Mouse (Mus musculus): ENCODE measurements around the gene Cnga1. TPM values are rescaled to one million over a fixed set of nuclear protein-coding genes. Genes with fewer than 3 reads are reported as not detected.
A peak's percentile ranks its signal among the peaks of the same experiment; 100 is the strongest.

Gene Cnga1
- total and polyA plus RNA-seq, 3 experiments: not detected

GRCm38 (mm10) chr5:72665281-72665680 lies 21.2 kb upstream of the Cnga1 start:
- peak; percentile 55 for DNase-seq (ENCODE audit: extremely low read depth)
- Histone ChIP-seq H3K36me3 (replicated peaks in 1 of 2; ENCODE audit: control insufficient read depth in 1 of 2, insufficient read depth in 1 of 2, low read length in 1 of 2) (no peaks in the 10 kb centered on the region), H3K9ac (ENCODE audit: insufficient read depth, low read depth) (no peak overlapping the region), H3K79me2 (replicated peaks; ENCODE audit: control insufficient read depth, extremely low read depth, insufficient read depth, poor library complexity, severe bottlenecking) (no peaks in the 10 kb centered on the region), H3K4me2 (ENCODE audit: insufficient read depth, low read depth, poor library complexity, severe bottlenecking) (no peak overlapping the region), H3K4me3 (replicated peaks in 1 of 3; ENCODE audit: low read depth in 2 of 3, low read length in 2 of 3, poor library complexity in 1 of 3) (no peak overlapping the region), H3K27me3 (replicated peaks) (no peaks in the 10 kb centered on the region), H3K9me3 (replicated peaks; ENCODE audit: low read length) (no peaks in the 10 kb centered on the region), H3K4me1 (ENCODE audit: control insufficient read depth in 1 of 2, insufficient read depth in 2 of 2) (no peaks in the 10 kb centered on the region; a peak in 1 of 4 replicates), H3K27ac (ENCODE audit: insufficient read depth, low read depth) (no peak overlapping the region)
- in situ Hi-C loops (cut with MboI; ENCODE audit: low pct_ligation_motif_present, low pct_unique_long_range_greater_than_20kb, low sequenced_read_pairs) (no loop called here), dilution Hi-C loops (cut with MboI; ENCODE audit: extremely low pct_ligation_motif_present, extremely low pct_unique_long_range_greater_than_20kb, low sequenced_read_pairs) (no loop called here)
- TF ChIP-seq POLR2AphosphoS2 (IDR thresholded peaks at IDR 0.05; ENCODE audit: low read depth, low read length): no peak
- no peak for TF ChIP-seq ZKSCAN1 (IDR thresholded peaks at IDR 0.05; ENCODE audit: borderline replicate concordance, low read depth, low read length)
- no peak for TF ChIP-seq MAX (IDR thresholded peaks at IDR 0.05; ENCODE audit: low read length)
- TF ChIP-seq ZC3H11A (IDR thresholded peaks at IDR 0.05; ENCODE audit: low read depth, low read length): peak; percentile 29; the same call in 1 of the 2 replicates
- no peak for TF ChIP-seq KAT2A (IDR thresholded peaks at IDR 0.05; ENCODE audit: insufficient replicate concordance, low read length)
- no peak for TF ChIP-seq ELF1 (IDR thresholded peaks at IDR 0.05; ENCODE audit: low read depth, low read length)
- no peak for TF ChIP-seq MYC (IDR thresholded peaks at IDR 0.05; ENCODE audit: low read depth, low read length)
- no peak for TF ChIP-seq HCFC1 (IDR thresholded peaks at IDR 0.05; ENCODE audit: low read depth, low read length)
- TF ChIP-seq POLR2A (IDR thresholded peaks at IDR 0.05; ENCODE audit: low read depth, low read length): no peak
- no peak for TF ChIP-seq TBP (conservative IDR thresholded peaks at IDR 0.05; ENCODE audit: low read depth, low read length)
- no peak for TF ChIP-seq USF1 (IDR thresholded peaks at IDR 0.05; ENCODE audit: low read depth, low read length)
- no peak for TF ChIP-seq JUND (conservative IDR thresholded peaks at IDR 0.05; ENCODE audit: low read depth, low read length)
- TF ChIP-seq PAX5 (IDR thresholded peaks at IDR 0.05; ENCODE audit: low read length): no peak
- TF ChIP-seq UBTF (IDR thresholded peaks at IDR 0.05; ENCODE audit: low read depth, low read length): no peak
- TF ChIP-seq RCOR1 (conservative IDR thresholded peaks at IDR 0.05; ENCODE audit: low read depth, low read length): no peak
- TF ChIP-seq MEF2A (IDR thresholded peaks at IDR 0.05; ENCODE audit: borderline replicate concordance, low read depth, low read length): no peak
- peak; percentile 86 to 99 for TF ChIP-seq CTCF (conservative IDR thresholded peaks at IDR 0.05 in 1 of 2, IDR thresholded peaks at IDR 0.05 in 1 of 2; ENCODE audit: low read depth in 2 of 2, low read length in 2 of 2)
- no peak for TF ChIP-seq MAZ (IDR thresholded peaks at IDR 0.05; ENCODE audit: low read depth, low read length)
- TF ChIP-seq USF2 (conservative IDR thresholded peaks at IDR 0.05; ENCODE audit: low read depth, low read length): no peak
- TF ChIP-seq MAFK (IDR thresholded peaks at IDR 0.05; ENCODE audit: insufficient replicate concordance, low read length): no peak
- no peak for TF ChIP-seq ETS1 (conservative IDR thresholded peaks at IDR 0.05; ENCODE audit: low read depth, low read length)
- TF ChIP-seq RAD21 (IDR thresholded peaks at IDR 0.05; ENCODE audit: low read depth, low read length): peak; percentile 64
- TF ChIP-seq SMC3 (IDR thresholded peaks at IDR 0.05; ENCODE audit: low read depth, low read length): peak; percentile 88
- TF ChIP-seq CHD1 (IDR thresholded peaks at IDR 0.05; ENCODE audit: low read depth, low read length): no peak
- TF ChIP-seq MXI1 (IDR thresholded peaks at IDR 0.05; ENCODE audit: low read depth, low read length): no peak
- no peak for TF ChIP-seq CHD2 (IDR thresholded peaks at IDR 0.05; ENCODE audit: low read length)
- TF ChIP-seq ZMIZ1 (IDR thresholded peaks at IDR 0.05; ENCODE audit: low read depth, low read length): no peak
- no peak for TF ChIP-seq SIN3A (IDR thresholded peaks at IDR 0.05; ENCODE audit: low read length)
- no peak for TF ChIP-seq E2F4 (IDR thresholded peaks at IDR 0.05; ENCODE audit: insufficient replicate concordance, low read depth, low read length)
- 0 out of 2 replicates have a peak, but pooled peaks have one; percentile 10 for TF ChIP-seq EP300 (IDR thresholded peaks at IDR 0.05; ENCODE audit: low read length)
- TF ChIP-seq JUN (IDR thresholded peaks at IDR 0.05; ENCODE audit: insufficient read depth, low read depth, low read length): no peak
- TF ChIP-seq GABPA (IDR thresholded peaks at IDR 0.05; ENCODE audit: insufficient replicate concordance, low read depth, low read length): no peak
- TF ChIP-seq TCF12 (IDR thresholded peaks at IDR 0.05; ENCODE audit: low read depth, low read length): peak; percentile 25; the same call in 1 of the 2 replicates
- no peak for TF ChIP-seq IRF4 (IDR thresholded peaks at IDR 0.05; ENCODE audit: low read depth, low read length)
- TF ChIP-seq NELFE (IDR thresholded peaks at IDR 0.05; ENCODE audit: low read depth, low read length): 0 out of 2 replicates have a peak, but pooled peaks have one; percentile 22
- no peak for TF ChIP-seq ZNF384 (IDR thresholded peaks at IDR 0.05; ENCODE audit: low read depth, low read length)
- TF ChIP-seq NRF1 (IDR thresholded peaks at IDR 0.05; ENCODE audit: low read depth, low read length): no peak
- TF ChIP-seq BHLHE40 (IDR thresholded peaks at IDR 0.05; ENCODE audit: low read depth, low read length): 0 out of 2 replicates have a peak, but pooled peaks have one; percentile 13
